8 mouse cellular contexts compared by ENCODE assay signal in the genomic region with DNA sequence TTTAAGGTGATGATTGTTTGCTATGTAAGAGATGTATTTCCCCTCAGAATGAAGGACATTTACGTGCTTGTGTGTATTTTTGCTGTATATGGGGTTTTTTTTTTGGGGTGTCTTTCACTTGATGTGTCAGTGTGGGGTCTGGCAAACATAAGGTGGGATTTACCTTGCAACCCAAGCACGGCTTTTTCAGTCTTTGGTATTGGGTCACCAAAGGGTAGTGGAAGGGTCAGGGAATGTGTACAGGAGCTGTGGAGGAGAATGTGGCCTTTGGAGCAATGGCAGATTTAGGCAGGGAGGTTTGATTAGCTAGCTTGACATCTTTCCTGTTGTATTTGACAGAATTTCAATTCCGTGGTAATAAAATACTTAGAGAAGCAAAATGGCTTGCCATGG. TPM values are rescaled to one million over a fixed set of nuclear protein-coding genes. Genes with fewer than 3 reads are reported as not detected.
DNase-seq lines count a peak whose midpoint lies in the region; ATAC-seq and TF ChIP-seq lines count a peak whose summit lies in the region.

No protein-coding gene starts in this region.

- TF ChIP-seq CTCF in midbrain, postnatal 0 days (IDR thresholded peaks at IDR 0.05), result no peak

- H3K4me2 ChIP-seq in kidney, embryonic 15.5 days, result peak overlapping the region; percentile 55
- H3K4me2 ChIP-seq in intestine, embryonic 15.5 days (replicated peaks), result peak overlapping the region; percentile 55
- peak overlapping the region; percentile 65 for H3K4me2 ChIP-seq in midbrain, postnatal 0 days (ENCODE audit: low read depth, low read length, poor library complexity, severe bottlenecking)

- 38% methylated on average over 3 of the region's 3 CpGs for WGBS in kidney, embryonic 15.5 days
- 42% methylated on average over 3 of the region's 3 CpGs for WGBS in forebrain, embryonic 10.5 days
- WGBS in intestine, embryonic 15.5 days, result 54% methylated on average over 3 of the region's 3 CpGs
- 11% methylated on average over 3 of the region's 3 CpGs for WGBS in midbrain, postnatal 0 days

- peak overlapping the region; percentile 45 for H3K4me3 ChIP-seq in kidney, embryonic 15.5 days (replicated peaks)
- peak overlapping the region; percentile 50 for H3K4me3 ChIP-seq in forebrain, embryonic 10.5 days
- H3K4me3 ChIP-seq in intestine, embryonic 15.5 days (replicated peaks), result peak overlapping the region; percentile 34
- H3K4me3 ChIP-seq in midbrain, postnatal 0 days (ENCODE audit: low read depth, low read length), result peak overlapping the region; percentile 41

- no peaks in the 10 kb centered on the region for H3K27me3 ChIP-seq in kidney, embryonic 15.5 days
- H3K27me3 ChIP-seq in forebrain, embryonic 10.5 days (ENCODE audit: poor library complexity, severe bottlenecking), result no peaks in the 10 kb centered on the region
- no peaks in the 10 kb centered on the region for H3K27me3 ChIP-seq in intestine, embryonic 15.5 days (replicated peaks)
- no peaks in the 10 kb centered on the region for H3K27me3 ChIP-seq in midbrain, postnatal 0 days (ENCODE audit: insufficient read depth, low read length)

- peak overlapping the region; percentile 85; the same call in 1 of the 2 replicates for H3K27ac ChIP-seq in kidney, embryonic 15.5 days
- H3K27ac ChIP-seq in forebrain, embryonic 10.5 days, result peak overlapping the region; percentile 83
- H3K27ac ChIP-seq in intestine, embryonic 15.5 days, result 0 out of 2 replicates have a peak overlapping the region, but pooled peaks have one; percentile 29
- peak overlapping the region; percentile 81 for H3K27ac ChIP-seq in midbrain, postnatal 0 days (ENCODE audit: low read depth, low read length)

- ATAC-seq in kidney, embryonic 15.5 days (replicated peaks; ENCODE audit: low FRiP score), result no peak
- no peak for ATAC-seq in intestine, embryonic 15.5 days
- no peak for ATAC-seq in midbrain, postnatal 0 days (ENCODE audit: low FRiP score)

- H3K9ac ChIP-seq in kidney, embryonic 15.5 days, result peak overlapping the region; percentile 18; the same call in 1 of the 2 replicates
- peak overlapping the region; percentile 40 for H3K9ac ChIP-seq in intestine, embryonic 15.5 days
- peak overlapping the region; percentile 53 for H3K9ac ChIP-seq in midbrain, postnatal 0 days (replicated peaks; ENCODE audit: low read length, poor library complexity, severe bottlenecking)

- H3K36me3 ChIP-seq in kidney, embryonic 15.5 days, result no peaks in the 10 kb centered on the region
- no peaks in the 10 kb centered on the region for H3K36me3 ChIP-seq in forebrain, embryonic 10.5 days (replicated peaks)
- no peaks in the 10 kb centered on the region for H3K36me3 ChIP-seq in intestine, embryonic 15.5 days
- H3K36me3 ChIP-seq in midbrain, postnatal 0 days (ENCODE audit: insufficient read depth, low read length), result no peaks in the 10 kb centered on the region

- H3K4me1 ChIP-seq in kidney, embryonic 15.5 days, result peaks cover 15% of the 10 kb centered on the region
- peaks cover 27% of the 10 kb centered on the region for H3K4me1 ChIP-seq in forebrain, embryonic 10.5 days
- H3K4me1 ChIP-seq in intestine, embryonic 15.5 days (replicated peaks), result peaks cover 8% of the 10 kb centered on the region
- peaks cover 11% of the 10 kb centered on the region; the same call in 1 of the 2 replicates for H3K4me1 ChIP-seq in midbrain, postnatal 0 days (ENCODE audit: insufficient read depth, low read length)

- DNase-seq in kidney, adult 11 months, result no peak
- DNase-seq in forebrain, embryonic 10.5 days (ENCODE audit: extremely low spot score, low spot score), result no peak
- no peak for DNase-seq in midbrain, postnatal 0 days (ENCODE audit: low spot score)
- DNase-seq in natural killer cell, adult 2 months (ENCODE audit: low spot score in 2 of 2), result no peak
- DNase-seq in T-cell, adult 2 months (ENCODE audit: low spot score), result no peak
- no peak for DNase-seq in right cerebral cortex, adult 18-20 months

- no peaks in the 10 kb centered on the region for H3K9me3 ChIP-seq in kidney, embryonic 15.5 days (replicated peaks)
- no peaks in the 10 kb centered on the region for H3K9me3 ChIP-seq in forebrain, embryonic 10.5 days
- no peaks in the 10 kb centered on the region for H3K9me3 ChIP-seq in intestine, embryonic 15.5 days
- H3K9me3 ChIP-seq in midbrain, postnatal 0 days (ENCODE audit: low read length), result no peaks in the 10 kb centered on the region

RNA-seq across cellular contexts. Expression of a gene that starts 52.2 kb away (rescaled TPM):
- 25.4 and 25.6 TPM in 2 replicates for polyA plus RNA-seq in kidney, embryonic 15.5 days (2015; fragmentation: Nextera tagmentation; extraction: Ambion mirVana)
- polyA plus RNA-seq in forebrain, embryonic 10.5 days (2016; fragmentation: Nextera tagmentation; extraction: Ambion mirVana), result 33.8 and 36.8 TPM in 2 replicates
- 21.4 and 22.5 TPM in 2 replicates for polyA plus RNA-seq in intestine, embryonic 15.5 days (2015; fragmentation: Nextera tagmentation; extraction: Ambion mirVana)
- 266 and 311 TPM in 2 replicates for total RNA-seq in midbrain, postnatal 0 days (2014; rRNA removed)
- 109 and 120 TPM in 2 replicates for polyA plus RNA-seq in midbrain, postnatal 0 days (2015; fragmentation: Nextera tagmentation; extraction: Ambion mirVana)

Comparison
In these comparisons a context has a peak if more than half of its experiments do, and no peak if none do; other contexts are left out.
1. H3K27ac ChIP-seq: peak in every context shown above with its lines; median percentile 85 in kidney, embryonic 15.5 days; 83 in forebrain, embryonic 10.5 days; 81 in midbrain, postnatal 0 days; 29 in intestine, embryonic 15.5 days.